Mouse (Mus musculus) brain, embryonic 18.5 days (tissue): ENCODE data around the gene Them5.

Experiments used
- DNase-seq: peaks from one replicate; pipeline ENCODE4 v3.0.0-alpha.2; 2012; ENCODE audit warnings: low read depth, low spot score

Gene Them5

DNA sequence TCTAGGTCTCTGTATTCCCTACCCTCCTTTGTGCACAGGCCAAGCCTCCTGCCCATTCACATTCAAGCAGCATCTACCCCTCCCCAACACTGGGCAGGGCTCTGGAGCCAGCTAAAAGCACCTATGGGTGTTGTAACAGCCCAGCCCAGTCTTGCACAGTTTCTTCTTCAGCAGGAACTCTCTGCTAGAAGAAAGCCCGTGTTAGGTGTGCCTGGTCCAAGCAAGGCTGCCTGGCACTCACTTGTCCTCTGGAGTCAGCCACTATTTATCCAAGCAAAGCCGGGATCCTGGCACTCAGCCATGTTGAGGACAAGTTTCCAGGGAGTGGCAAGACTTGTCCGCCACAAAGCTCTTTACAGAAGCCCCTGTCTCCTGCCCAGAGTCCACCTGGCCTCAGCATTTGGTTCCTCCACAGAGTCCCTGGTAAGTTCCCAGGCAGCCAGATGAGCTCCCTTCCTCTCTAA is at the start of gene Them5:
Gene Them5, plus strand, starts transcription at position 141 of the 464 bp plus-strand sequence.
- DNase-seq, result no peak

DNA sequence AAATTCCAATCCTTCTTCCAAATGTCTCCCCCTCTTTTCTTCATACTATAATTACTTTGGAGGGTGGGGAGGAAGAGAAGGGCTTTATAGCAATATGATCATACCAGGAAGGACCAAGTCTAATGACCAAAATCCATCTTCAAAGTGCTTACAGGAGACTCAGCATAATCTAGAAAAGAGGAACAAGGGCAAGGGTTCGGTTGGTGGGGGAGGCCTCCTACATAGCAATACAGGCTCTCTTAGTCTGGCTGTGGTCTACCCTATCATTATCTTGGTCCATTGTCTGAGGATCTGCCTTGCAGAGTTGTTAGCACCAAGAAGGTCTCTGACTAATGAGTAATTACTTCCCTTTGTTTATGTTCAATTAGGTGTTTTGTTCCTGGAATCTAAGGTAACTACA is 36.4 kb upstream of the Them5 start:
- DNase-seq, result no peak

DNA sequence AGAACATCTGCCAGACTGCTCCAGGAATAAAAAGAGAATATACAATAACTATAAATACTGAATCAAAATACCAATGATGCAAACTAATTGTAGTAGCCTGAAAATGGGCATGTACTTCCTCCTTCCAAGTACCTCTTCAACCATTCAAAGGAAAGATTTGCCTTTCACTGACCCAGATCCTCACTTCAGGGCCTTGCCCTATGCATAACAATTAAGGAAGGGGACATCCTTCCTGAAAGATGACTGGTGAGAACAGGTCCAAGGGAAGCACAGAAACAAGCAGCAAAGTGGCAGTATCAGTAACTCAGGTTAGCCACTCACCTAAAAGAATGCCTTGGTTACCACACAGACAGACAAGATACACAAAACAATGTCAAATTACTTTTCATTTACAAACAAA is 34.9 kb upstream of the Them5 start:
- no peak for DNase-seq

DNA sequence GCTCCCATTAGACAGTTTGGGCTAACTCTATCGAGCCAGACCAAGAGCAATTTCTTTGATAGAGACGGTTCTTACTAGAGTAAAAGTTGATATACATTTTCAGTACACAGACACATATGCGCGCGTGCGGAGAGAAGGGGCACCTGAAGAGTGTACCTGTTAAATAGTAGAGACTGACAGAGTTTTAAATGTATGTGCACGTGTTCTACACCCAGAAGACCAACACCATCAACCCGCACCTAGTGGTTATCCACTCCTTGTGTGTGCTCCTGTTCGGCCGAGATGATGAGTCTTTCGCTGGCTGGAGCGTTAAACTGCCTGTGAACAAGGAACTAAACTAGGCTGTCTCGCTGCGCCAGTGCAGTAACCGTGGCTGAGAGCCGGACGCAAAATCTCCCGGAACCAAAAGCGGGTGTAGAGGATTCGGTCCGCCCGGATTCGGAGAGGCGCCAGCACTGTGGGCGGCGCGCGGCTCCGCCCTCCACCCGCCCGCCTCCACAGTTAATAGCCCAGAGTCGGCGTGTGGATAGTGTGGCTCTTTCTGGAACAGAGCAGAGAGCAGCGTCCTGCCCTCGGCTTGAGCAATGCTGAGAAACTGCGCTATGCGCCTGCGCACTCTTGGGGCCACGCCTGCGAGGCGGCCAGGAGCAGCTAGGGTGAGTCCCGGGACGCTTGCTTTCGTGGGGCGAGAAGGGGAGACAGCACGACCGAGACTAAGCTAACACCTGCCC is 32.1 kb upstream of the Them5 start, which contains the start of gene Them4:
Gene Them4, plus strand, starts transcription at position 457 of the 731 bp plus-strand sequence.
- peak; percentile 79 for DNase-seq

DNA sequence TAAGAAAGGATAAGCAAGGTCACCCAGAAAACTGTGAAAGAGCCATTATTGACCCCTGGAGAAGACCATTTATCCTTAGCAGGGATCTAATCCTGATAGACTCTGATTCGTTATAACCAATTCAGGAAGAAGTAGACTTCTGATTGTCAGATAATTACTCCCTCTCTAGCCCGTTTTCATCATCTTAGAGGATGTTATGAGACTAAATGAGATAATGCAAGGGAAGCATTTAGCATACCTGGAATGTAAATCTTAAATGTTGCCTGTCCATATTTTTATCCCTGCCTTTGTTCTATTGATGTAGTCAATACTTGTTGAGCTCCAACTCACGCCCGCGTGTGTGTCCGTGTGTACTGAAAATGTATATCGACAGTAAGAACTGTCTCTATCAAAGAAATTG is 31.4 kb upstream of the Them5 start:
- DNase-seq, result no peak

DNA sequence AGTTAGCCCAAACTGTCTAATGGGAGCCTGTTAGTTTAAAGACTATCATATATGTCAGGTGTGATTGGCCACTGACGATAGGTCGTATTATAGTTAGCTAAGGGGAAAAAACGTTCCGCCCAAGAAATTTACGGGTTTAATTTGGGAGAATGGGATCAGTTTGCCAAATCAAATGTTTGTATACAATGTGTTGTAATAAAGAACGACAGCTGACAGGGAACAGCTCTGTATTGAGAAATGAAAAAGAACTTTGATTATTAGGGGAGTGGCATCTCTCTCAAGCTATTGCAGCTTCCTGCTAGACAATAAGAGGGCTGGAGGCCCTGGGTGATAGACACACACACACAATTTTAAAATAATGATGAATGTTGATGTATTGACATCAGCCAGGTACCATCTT is 31.0 kb upstream of the Them5 start:
- no peak for DNase-seq

DNA sequence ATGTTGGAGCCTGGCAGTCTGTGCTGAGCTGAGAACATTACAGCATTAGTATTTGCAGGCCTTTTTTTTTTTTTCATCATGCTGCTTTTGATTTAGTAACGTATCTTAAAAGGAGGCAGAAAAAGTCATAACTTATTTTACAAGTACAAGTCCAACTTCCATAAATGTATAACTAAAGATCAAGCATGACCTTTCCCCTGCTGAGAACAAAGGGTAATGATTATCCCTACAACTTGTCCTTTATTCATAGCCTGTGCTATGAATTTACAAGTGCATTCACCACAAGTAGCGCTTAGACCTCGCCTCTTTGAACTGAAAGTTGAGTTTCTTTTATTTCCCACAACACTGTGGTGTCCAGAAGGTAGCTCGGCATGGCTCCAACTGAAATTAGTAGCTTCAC is 30.5 kb upstream of the Them5 start:
- DNase-seq, result no peak

DNA sequence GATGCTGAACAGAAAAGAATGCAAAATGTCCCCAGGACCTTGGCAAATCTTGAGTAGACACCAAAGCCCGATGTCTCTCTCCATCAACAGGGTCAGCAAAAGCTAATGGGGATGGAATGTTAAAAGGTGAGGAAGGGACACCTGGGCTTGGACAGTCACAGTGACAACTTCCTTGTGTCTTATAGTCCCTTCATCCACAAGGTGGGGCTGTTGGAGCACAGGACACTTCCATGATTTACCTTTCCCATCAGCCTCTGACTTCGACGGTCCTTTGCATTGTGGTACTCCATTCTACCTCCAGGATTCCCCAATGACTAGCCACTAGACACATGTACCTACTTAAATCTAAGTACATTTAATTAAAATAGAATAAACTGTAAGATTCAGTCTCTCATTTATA is 13.2 kb upstream of the Them5 start:
- DNase-seq, result no peak

DNA sequence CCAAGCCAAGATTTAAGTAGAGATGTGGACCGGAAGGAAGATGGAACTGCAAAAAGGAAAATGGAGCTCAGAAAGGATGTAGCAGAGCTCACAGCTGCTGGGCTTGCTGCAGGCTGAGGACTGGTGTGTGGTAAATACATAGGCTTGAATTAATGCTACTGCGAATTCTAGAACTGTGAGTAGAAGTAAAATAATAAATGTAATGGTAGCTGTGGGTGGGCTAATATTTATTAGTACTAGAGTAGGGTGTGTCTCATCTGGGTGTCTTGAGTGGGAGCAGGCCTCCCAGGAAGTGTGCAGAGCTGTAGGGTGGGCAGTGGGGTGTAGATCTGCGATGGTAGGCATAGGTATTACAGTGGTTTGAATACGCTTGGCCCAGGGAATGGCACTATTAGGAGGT is 7.5 kb upstream of the Them5 start:
- DNase-seq, result no peak

DNA sequence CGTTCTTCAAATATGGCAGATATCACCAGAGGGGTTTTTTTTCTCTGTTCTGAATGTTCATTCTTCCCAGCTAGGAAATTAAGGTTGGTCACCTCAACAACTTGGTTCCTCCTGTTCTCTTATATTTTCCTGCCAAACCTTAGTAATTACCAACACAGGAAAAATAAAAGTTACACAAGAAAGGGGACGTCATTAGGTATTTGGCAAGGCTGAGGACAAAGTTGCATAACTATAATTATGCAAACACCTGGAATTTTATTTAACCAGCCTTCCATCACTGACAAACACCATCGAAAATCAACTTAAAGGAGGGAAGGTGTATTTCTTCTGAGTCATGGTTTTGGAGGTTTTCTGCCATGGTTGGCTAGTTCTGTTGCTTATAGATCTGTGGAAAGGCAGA is 3.4 kb upstream of the Them5 start:
- DNase-seq, result no peak

DNA sequence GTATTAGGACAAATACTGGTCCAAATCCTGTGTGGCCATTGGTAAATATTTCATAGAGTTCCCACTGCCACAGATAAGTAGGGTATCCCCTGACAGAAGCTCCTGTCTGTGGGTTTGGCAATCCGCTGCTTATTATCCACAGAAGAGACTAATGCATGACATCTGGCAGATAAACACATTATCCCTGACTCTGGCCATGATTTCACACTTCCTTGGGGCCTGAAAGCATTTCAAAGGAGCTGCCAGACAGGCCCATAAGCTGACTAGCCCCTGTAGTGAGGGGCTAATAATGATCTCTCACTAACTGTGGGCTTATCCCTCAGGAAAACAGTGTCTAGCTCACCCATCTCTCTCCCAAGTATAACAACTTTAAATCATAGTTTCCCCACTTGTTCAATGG is 653 bp downstream of the Them5 start:
- no peak for DNase-seq

DNA sequence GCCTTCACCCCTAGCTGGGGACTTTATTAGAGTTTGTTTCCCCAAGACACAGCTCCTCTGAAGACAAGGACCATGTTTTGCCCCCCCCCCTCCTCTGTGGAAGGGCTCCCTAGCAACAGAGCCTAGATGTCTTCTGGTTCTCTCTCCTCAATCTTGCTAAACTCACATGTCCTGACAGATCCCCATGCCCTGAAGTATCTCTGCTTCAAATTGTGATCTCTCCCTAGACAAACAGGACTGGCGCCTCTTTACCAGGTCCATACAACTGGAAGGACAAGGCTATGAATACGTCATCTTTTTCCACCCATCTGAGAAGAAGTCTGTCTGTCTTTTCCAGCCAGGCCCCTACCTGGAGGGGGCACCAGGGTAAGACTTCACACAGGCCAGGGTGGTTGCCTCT is 2.3 kb downstream of the Them5 start:
- DNase-seq, result no peak

DNA sequence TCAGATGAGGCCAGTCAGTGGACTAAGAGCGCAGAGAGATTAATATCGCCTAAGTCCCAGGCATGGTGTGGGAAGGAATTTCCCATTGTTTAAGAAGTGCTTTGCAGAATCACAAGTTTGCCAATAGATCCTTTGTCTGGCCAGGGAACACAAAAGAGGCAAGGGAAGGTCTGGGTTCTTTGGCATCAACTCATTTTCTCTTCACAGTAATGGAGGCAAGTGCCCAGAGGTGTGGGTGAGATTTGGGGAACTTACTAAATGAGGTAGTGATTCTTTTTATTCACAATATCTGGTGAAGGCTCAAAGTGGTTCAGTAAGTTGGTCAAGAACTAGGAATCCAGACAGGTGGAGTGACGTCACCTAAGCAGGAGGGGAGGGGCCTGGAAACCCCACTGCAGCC is 3.0 kb downstream of the Them5 start:
- no peak for DNase-seq

DNA sequence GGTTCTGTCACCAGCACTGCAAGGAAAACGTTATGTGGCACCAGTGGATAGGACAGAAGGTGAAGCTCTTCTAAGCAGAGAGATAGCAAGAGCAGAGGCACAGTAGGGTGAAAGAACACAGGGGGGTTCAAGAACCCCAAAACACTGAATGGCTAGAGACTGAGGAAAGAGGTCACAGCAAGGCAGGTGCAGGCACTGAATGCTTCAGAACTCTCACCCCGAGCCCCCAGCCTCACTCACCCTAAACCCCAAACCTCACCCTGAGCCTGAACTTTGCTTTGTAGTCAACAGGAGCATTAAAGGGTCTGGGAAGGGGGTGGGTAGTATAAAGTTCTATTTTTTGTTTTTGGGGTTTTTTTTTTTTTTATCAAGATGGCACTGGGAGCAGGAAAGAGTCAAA is 6.2 kb downstream of the Them5 start:
- DNase-seq, result no peak

DNA sequence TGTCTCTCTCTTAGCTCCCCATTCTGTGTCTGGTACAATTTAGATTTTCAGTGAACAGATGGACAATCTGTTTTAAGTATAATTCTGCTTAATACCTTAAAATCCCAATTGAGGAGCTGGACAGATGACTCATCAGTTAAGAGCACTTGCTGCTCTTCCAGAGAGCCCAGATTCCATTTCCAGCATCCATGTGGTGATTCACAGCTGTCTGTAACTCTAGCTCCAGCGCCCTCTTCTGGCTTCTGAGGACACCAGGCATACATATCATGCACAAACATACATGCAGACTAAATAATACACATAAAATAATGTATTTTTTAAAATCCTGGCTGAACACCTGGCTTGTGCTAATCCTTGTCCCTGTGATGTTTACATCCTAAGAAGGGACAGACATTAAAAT is 18.9 kb downstream of the Them5 start:
- no peak for DNase-seq

DNA sequence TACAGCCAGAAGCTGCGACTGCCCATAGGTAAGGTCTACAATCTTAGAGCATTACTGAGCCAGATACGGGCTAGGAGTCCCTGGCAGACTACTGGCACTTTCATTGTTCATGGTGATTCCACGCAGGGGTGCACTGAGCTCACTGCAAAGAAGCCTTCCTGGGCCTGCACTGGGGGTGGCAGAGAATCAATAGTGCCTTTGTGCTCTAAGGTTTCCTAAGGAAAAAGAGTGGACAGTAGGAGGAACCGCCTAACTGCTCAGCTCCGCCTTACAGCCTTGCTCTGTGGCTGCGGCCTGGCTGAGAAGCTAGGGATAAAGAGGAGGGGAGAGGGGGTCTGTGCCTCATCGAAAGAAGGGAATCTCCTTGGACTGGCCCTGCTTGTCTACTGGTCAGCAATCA is 20.2 kb downstream of the Them5 start, which contains the start of gene C2cd4d:
Gene C2cd4d, plus strand, starts transcription at position 301 of the 400 bp plus-strand sequence.
- no peak for DNase-seq

DNA sequence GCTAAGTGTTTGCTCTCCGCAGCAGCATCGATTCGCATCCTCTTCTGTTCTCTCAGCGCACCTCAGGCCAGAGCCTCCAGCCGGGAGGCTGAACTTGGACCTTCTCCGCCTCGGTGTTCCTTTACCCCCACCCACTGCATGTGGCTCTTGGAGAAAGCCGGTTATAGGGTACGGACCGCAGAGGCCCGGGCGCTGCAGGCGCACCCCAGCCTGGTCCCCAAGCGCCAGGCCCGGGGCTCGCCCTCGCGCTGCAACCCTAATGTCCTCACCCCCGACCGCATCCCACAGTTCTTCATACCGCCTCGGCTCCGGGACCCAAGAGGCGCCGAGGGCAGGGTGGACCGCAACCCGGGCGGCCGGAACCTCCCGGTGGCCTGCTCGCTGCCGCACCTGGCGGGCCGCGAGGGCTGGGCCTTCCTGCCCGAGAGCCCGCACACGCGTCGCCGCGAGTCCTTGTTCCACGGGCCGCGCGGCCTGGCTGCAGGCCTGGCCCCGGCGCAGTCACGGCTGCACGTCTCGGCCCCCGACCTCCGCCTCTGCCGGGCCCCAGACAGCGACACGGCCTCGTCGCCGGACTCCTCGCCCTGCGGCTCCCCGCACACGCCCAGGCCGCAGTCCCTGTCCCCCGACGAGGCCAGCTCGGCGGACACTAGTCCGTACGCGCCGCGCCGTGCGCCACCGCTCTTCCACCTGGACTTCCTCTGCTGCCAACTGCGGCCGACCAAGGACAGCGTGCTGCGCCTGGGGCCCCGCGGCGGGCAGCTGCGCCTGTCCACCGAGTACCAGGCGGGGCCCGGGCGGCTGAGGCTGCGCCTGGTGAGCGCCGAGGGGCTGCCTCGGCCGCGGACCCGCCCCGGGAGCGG is 21.6 kb downstream of the Them5 start:
- no peak for DNase-seq

DNA sequence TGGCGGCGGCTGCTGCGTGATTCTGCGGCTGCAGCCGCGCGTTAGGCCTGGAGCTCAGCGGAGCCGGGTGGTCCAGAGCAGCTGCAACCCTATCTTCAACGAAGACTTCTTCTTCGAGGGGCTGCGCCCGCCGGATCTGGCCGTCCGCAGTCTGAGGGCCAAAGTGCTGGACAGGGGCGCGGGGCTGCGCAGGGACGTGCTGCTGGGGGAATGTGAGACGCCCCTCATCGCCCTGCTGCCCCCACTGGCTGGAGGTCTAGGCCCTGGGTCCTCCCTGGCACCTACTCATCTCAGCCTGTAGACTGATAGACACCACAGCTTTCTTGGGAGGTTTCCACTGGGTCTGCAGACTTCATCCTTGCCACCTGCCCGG is 22.2 kb downstream of the Them5 start:
- DNase-seq, result no peak

DNA sequence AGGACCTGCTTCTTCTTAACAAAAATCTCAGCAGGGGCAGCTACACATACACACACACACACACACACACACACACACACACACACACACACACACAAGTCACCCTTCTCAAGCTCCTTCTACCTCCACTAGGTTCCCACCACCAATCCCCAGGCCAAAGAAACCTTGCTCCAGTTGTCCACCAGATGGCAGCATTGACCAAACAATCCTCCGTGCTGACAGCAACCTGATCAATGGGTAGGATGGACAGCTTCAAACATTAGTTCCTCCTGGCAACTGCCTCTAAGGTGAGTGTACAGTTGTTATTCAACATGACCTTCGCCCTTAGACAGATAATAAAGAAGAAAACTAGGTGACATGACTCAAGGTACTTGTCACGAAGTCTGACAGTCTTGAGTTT is 24.9 kb downstream of the Them5 start:
- DNase-seq, result no peak

DNA sequence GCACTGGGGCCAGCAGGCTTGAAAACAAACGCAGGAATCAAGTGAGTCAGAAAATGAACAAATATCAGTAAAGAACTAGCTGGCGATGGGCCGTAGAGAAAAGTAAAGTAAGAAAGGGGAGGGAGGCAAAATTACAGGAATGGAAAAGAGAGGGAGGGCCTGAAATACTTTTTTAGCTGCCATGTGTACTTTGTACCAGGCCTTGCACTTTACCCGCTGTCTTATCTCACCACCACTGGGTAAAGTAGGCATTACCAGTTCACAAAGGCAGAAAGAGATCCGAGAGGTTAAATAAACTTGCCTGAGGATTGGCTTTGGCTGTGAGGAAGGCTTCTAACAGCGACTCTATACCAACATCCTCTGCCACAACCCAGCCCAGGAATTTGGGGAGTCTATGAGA is 25.6 kb downstream of the Them5 start:
- no peak for DNase-seq

DNA sequence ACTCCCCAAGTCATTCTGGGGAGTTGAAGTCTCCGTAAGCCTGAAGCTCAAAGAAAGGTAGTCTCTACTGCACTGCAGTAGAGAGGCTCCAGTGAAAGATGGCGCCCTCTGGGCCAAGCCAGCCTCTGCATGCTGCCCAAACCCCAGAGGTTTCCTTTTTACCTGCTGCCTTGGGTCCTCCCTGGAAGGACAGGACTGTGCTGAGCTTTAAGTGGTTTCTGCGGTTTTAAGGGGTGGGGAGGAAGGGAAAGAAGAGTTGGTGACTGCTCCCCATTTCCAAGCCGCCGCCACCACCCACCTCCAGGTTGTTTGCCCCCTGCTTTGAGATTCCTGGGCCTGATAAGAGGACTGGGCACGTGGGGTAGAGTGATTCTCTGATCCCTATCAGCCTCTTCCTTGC is 26.7 kb downstream of the Them5 start:
- DNase-seq, result no peak

DNA sequence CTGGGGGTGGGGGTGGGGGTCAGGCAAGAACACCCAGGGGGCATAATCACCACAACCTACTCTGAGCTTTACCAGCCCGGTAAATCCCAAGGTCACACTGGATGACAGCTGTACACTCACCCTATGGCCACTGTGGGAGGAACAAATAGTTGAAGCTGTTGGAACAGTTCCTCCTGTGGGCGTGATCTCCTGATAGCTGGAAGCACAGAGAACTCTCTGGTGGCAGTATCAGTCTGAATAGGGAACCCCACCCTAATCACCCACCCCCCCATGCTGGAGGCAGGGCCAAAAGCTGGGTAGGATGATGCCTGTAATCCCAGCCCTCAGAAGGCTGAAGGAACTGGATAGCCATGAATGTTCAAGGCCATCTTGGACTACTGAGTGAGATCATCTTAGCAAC is 27.8 kb downstream of the Them5 start:
- no peak for DNase-seq

DNA sequence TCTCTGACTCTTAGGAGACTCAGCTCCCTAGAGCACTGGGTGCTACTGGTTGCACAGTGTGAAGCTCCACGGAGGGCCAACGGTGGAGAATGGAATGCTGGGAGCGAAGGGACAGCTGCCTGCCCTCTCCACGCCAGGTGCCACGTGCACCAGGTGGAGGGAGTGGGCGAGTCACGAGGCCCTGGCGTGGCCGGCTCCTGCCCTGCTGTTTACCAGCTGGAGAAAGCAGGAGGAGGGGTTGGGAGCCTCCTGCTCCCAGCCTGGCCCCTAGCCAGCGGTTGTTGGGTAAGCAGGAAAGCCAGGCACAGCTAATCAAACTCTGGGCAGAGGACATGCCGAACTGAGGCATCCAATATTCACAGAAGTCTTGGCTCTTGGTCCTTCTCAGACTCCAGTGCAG is 29.7 kb downstream of the Them5 start:
- no peak for DNase-seq
